Mouse (Mus musculus): ENCODE results near the gene Scn2a. TPM values are rescaled to one million over a fixed set of nuclear protein-coding genes. Genes with fewer than 3 reads are reported as not detected.

Gene Scn2a
- polyA plus RNA-seq, 1 experiment from 2014 or later = 0.36 TPM

Other genes starting within 250 kb of the Scn2a start
- gene Scn3a, start 53.1 kb upstream of the Scn2a start, polyA plus RNA-seq (2015; fragmentation: Nextera tagmentation; extraction: Ambion mirVana) = 0.03 and 0.30 TPM in 2 replicates
- gene Csrnp3, start 225.0 kb downstream of the Scn2a start, polyA plus RNA-seq (2015; fragmentation: Nextera tagmentation; extraction: Ambion mirVana) = 0.21 and 0.36 TPM in 2 replicates

Data from liver, embryonic 13.5 days (tissue).